Comparison of ENCODE assay signal across 19 mouse cellular contexts in genomic region chr16:56986514-56986913, GRCm38 (mm10). TPM values are rescaled to one million over a fixed set of nuclear protein-coding genes. Genes with fewer than 3 reads are reported as not detected.
"Had no signal": no experiment of that assay in that cellular context is flagged by ENCODE, and none has a peak within 500 bp of the region (broad histone marks: within the 10 kb centered on the region; RNA-seq: fewer than 3 reads in every experiment).

No protein-coding gene starts in this region.

- H3K9me3 ChIP-seq: midbrain, embryonic 12.5 days; neural tube, embryonic 15.5 days had no signal

- H3K4me2 ChIP-seq: limb, embryonic 13.5 days; midbrain, embryonic 12.5 days; neural tube, embryonic 15.5 days had no signal

- ATAC-seq: lung, postnatal 0 days had no signal

- H3K4me3 ChIP-seq: limb, embryonic 13.5 days; midbrain, embryonic 12.5 days; myocyte; neural tube, embryonic 15.5 days had no signal

- H3K9ac ChIP-seq: limb, embryonic 13.5 days; liver, embryonic 14.5 days; midbrain, embryonic 12.5 days; neural tube, embryonic 15.5 days had no signal

- DNase-seq: kidney, postnatal 25 days; layer of hippocampus, adult 9-11 months; layer of hippocampus, postnatal 36 days; lung, adult 18-20 months; lung, postnatal 4 days; right cerebral cortex, adult 18-20 months; right cerebral cortex, postnatal 25 days; thymus, postnatal 4 days had no signal

- H3K27me3 ChIP-seq: limb, embryonic 13.5 days; midbrain, embryonic 12.5 days; neural tube, embryonic 15.5 days had no signal

- H3K36me3 ChIP-seq: limb, embryonic 13.5 days; midbrain, embryonic 12.5 days; neural tube, embryonic 15.5 days had no signal

- H3K27ac ChIP-seq: limb, embryonic 13.5 days; liver, embryonic 14.5 days; midbrain, embryonic 12.5 days; neural tube, embryonic 15.5 days had no signal

- H3K4me1 ChIP-seq: limb, embryonic 13.5 days; midbrain, embryonic 12.5 days; neural tube, embryonic 15.5 days had no signal

RNA-seq across cellular contexts. Expression of gene Lnp1, which starts 58.7 kb away (rescaled TPM):
- polyA plus RNA-seq: kidney, embryonic 16.5 days; liver, adult 2 months; liver, embryonic 14.5 days; lung, postnatal 0 days; midbrain, embryonic 12.5 days; myocyte; neural tube, embryonic 11.5 days; small intestine, adult 2 months; stomach, embryonic 16.5 days had no signal
